11 mouse cellular contexts compared by ENCODE assay signal in genomic region chr17:28936622-28937345, GRCm38 (mm10). TPM values are rescaled to one million over a fixed set of nuclear protein-coding genes. Genes with fewer than 3 reads are reported as not detected.
DNase-seq lines count a peak whose midpoint lies in the region; ATAC-seq and TF ChIP-seq lines count a peak whose summit lies in the region.
"Had no signal": no experiment of that assay in that cellular context is flagged by ENCODE, and none has a peak within 500 bp of the region (broad histone marks: within the 10 kb centered on the region; RNA-seq: fewer than 3 reads in every experiment).

No protein-coding gene starts in this region.

- TF ChIP-seq CTCF in layer of hippocampus, adult 2 months (conservative IDR thresholded peaks at IDR 0.05), result peak; percentile 76

- no peak overlapping the region for H3K27ac ChIP-seq in layer of hippocampus, adult 2 months
- H3K27ac ChIP-seq: embryonic facial prominence, embryonic 13.5 days; limb, embryonic 13.5 days had no signal

- no peak overlapping the region for H3K4me3 ChIP-seq in layer of hippocampus, adult 2 months
- H3K4me3 ChIP-seq: embryonic facial prominence, embryonic 13.5 days; limb, embryonic 13.5 days had no signal

- no peak for ATAC-seq in CD4-positive, CD25-positive, alpha-beta regulatory T cell, adult 4 months
- ATAC-seq in erythroblast, adult 5-6 weeks (replicated peaks; ENCODE audit: low FRiP score, poor library complexity, severe bottlenecking), result peak; percentile 73
- ATAC-seq in megakaryocyte, adult 5-6 weeks (ENCODE audit: poor library complexity, severe bottlenecking), result peak; percentile 81

- DNase-seq in CD4-positive, CD25-positive, alpha-beta regulatory T cell, adult 2 months (ENCODE audit: low read depth, low spot score), result peak; percentile 79
- DNase-seq in layer of hippocampus, adult 2 months (ENCODE audit: low spot score in 2 of 2), result no peak
- no peak for DNase-seq in layer of hippocampus, adult 9-10 months (ENCODE audit: low spot score)
- peak; percentile 56 to 66 for DNase-seq in thymus, postnatal 36 days
- DNase-seq in right cerebral cortex, adult 18-20 months, result no peak

RNA-seq across cellular contexts. Expression of gene Pxt1, which starts 6.9 kb away (rescaled TPM):
- not detected for polyA plus RNA-seq in CD4-positive, CD25-positive, alpha-beta regulatory T cell, adult 4 months (2017; shearing (Covaris generic))
- total RNA-seq in layer of hippocampus, adult 2 months (2021), result not detected
- total RNA-seq in erythroblast, adult 5-6 weeks (2015; ENCODE audit: low replicate concordance), result 9.8 TPM in 1 of 2 replicates, not detected in the other
- not detected in 2 replicates for total RNA-seq in erythroblast, adult 5-6 weeks (2017; ENCODE audit: low replicate concordance)
- 0.74 and 1.2 TPM in 2 replicates for total RNA-seq in megakaryocyte, adult 5-6 weeks (2015)
- 0.44 and 0.49 TPM in 2 replicates for total RNA-seq in megakaryocyte, adult 5-6 weeks (2017)
- polyA plus RNA-seq: embryonic facial prominence, embryonic 13.5 days; limb, embryonic 13.5 days; stomach, embryonic 14.5 days had no signal

RNA-seq across cellular contexts. Expression of gene Kctd20, which starts 15.0 kb away (rescaled TPM):
- 10 to 100 TPM; 33.3 to 62.9 TPM for polyA plus RNA-seq in CD4-positive, CD25-positive, alpha-beta regulatory T cell, adult 4 months (2017; shearing (Covaris generic))
- total RNA-seq in layer of hippocampus, adult 2 months (2021), result 10 to 100 TPM; 58.7 to 64.4 TPM
- 81.7 and 150 TPM in 2 replicates for total RNA-seq in erythroblast, adult 5-6 weeks (2015; ENCODE audit: low replicate concordance)
- 178 and 221 TPM in 2 replicates for total RNA-seq in erythroblast, adult 5-6 weeks (2017; ENCODE audit: low replicate concordance)
- total RNA-seq in megakaryocyte, adult 5-6 weeks (2015), result 130 and 131 TPM in 2 replicates
- 203 and 222 TPM in 2 replicates for total RNA-seq in megakaryocyte, adult 5-6 weeks (2017)

RNA-seq across cellular contexts. Expression of gene 4930539E08Rik, which starts 21.7 kb away (rescaled TPM):
- 1 to 10 TPM; 2.0 to 3.4 TPM for polyA plus RNA-seq in CD4-positive, CD25-positive, alpha-beta regulatory T cell, adult 4 months (2017; shearing (Covaris generic))
- 1 to 10 TPM; 4.0 to 4.1 TPM for total RNA-seq in layer of hippocampus, adult 2 months (2021)
- not detected in 2 replicates for total RNA-seq in erythroblast, adult 5-6 weeks (2015; ENCODE audit: low replicate concordance)
- 0.17 TPM in 1 of 2 replicates, not detected in the other for total RNA-seq in erythroblast, adult 5-6 weeks (2017; ENCODE audit: low replicate concordance)
- 0.18 TPM in 1 of 2 replicates, not detected in the other for total RNA-seq in megakaryocyte, adult 5-6 weeks (2015)
- total RNA-seq in megakaryocyte, adult 5-6 weeks (2017), result 0.08 and 0.40 TPM in 2 replicates

Comparison
In these comparisons a context has a peak if more than half of its experiments do, and no peak if none do; other contexts are left out.
1. DNase-seq: peak in CD4-positive, CD25-positive, alpha-beta regulatory T cell, adult 2 months (single experiment) and thymus, postnatal 36 days (2 of 2); none in layer of hippocampus, adult 2 months (0 of 2), layer of hippocampus, adult 9-10 months (single experiment) and right cerebral cortex, adult 18-20 months (single experiment).